Mouse (Mus musculus): ENCODE data around the gene Rybp. TPM values are rescaled to one million over a fixed set of nuclear protein-coding genes. Genes with fewer than 3 reads are reported as not detected.

Gene Rybp
- polyA plus RNA-seq, 1 experiment from 2014 or later = 5.8 TPM

GRCm38 (mm10) chr6:100314201-100314600, 26.9 kb upstream of the Rybp start:
- Histone ChIP-seq H3K9ac (replicated peaks) (no peak overlapping the region), H3K4me2 (ENCODE audit: low read depth, low read length) (no peak overlapping the region), H3K36me3 (replicated peaks; ENCODE audit: insufficient read depth, low read length) (no peaks in the 10 kb centered on the region), H3K4me1 (ENCODE audit: insufficient read depth) (0 out of 2 replicates have a peak, but pooled peaks cover 2% of the 10 kb centered on the region), H3K4me3 (ENCODE audit: low read depth, low read length) (no peak overlapping the region), H3K9me3 (ENCODE audit: low read length) (no peaks in the 10 kb centered on the region), H3K27ac (ENCODE audit: low read depth) (no peak overlapping the region), H3K27me3 (ENCODE audit: insufficient read depth, low read length) (no peaks in the 10 kb centered on the region)
- TF ChIP-seq CTCF (IDR thresholded peaks at IDR 0.05; ENCODE audit: low read depth) (no peak), EP300 (IDR thresholded peaks at IDR 0.05; ENCODE audit: low read depth) (no peak)
- 55% methylated on average over 8 of the region's 8 CpGs for WGBS (ENCODE audit: insufficient replicate concordance)
- DNase-seq (no peak), ATAC-seq (no peak)

- DNase-seq = no peak
- H3K27ac ChIP-seq (ENCODE audit: low read depth) = no peak overlapping the region
- WGBS (ENCODE audit: insufficient replicate concordance) = 58% methylated on average over 1 of the region's 1 CpGs
Observed at GRCm38 (mm10) chr6:100311167-100311566, 23.9 kb upstream of the Rybp start.

GRCm38 (mm10) chr6:100304831-100305230, 17.5 kb upstream of the Rybp start:
- no peak for ATAC-seq
- no peak overlapping the region for H3K4me3 ChIP-seq (ENCODE audit: low read depth, low read length)
- peaks cover 21% of the 10 kb centered on the region for H3K4me1 ChIP-seq (ENCODE audit: insufficient read depth)
- WGBS (ENCODE audit: insufficient replicate concordance) = 84% methylated on average over 10 of the region's 10 CpGs
- TF ChIP-seq EP300 (IDR thresholded peaks at IDR 0.05; ENCODE audit: low read depth) = no peak
- no peak for TF ChIP-seq CTCF (IDR thresholded peaks at IDR 0.05; ENCODE audit: low read depth)
- no peak for DNase-seq
- H3K9ac ChIP-seq (replicated peaks) = no peak overlapping the region
- no peaks in the 10 kb centered on the region for H3K27me3 ChIP-seq (ENCODE audit: insufficient read depth, low read length)
- H3K9me3 ChIP-seq (ENCODE audit: low read length) = no peaks in the 10 kb centered on the region
- H3K4me2 ChIP-seq (ENCODE audit: low read depth, low read length) = no peak overlapping the region
- H3K27ac ChIP-seq (ENCODE audit: low read depth) = no peak overlapping the region
- H3K36me3 ChIP-seq (replicated peaks; ENCODE audit: insufficient read depth, low read length) = no peaks in the 10 kb centered on the region

More at GRCm38 (mm10) chr6:100311167-100311566, 23.9 kb upstream of the Rybp start:
- H3K36me3 ChIP-seq (replicated peaks; ENCODE audit: insufficient read depth, low read length) = no peaks in the 10 kb centered on the region
- H3K4me1 ChIP-seq (ENCODE audit: insufficient read depth) = 0 out of 2 replicates have a peak, but pooled peaks cover 2% of the 10 kb centered on the region
- ATAC-seq = no peak
- TF ChIP-seq EP300 (IDR thresholded peaks at IDR 0.05; ENCODE audit: low read depth) (no peak), CTCF (IDR thresholded peaks at IDR 0.05; ENCODE audit: low read depth) (no peak)
- no peaks in the 10 kb centered on the region for H3K27me3 ChIP-seq (ENCODE audit: insufficient read depth, low read length)
- no peak overlapping the region for H3K4me3 ChIP-seq (ENCODE audit: low read depth, low read length)
- no peak overlapping the region for H3K9ac ChIP-seq (replicated peaks)
- H3K9me3 ChIP-seq (ENCODE audit: low read length) = no peaks in the 10 kb centered on the region
- no peak overlapping the region for H3K4me2 ChIP-seq (ENCODE audit: low read depth, low read length)

GRCm38 (mm10) chr6:100301410-100302108, 14.3 kb upstream of the Rybp start:
- peaks cover 21% of the 10 kb centered on the region for H3K4me1 ChIP-seq (ENCODE audit: insufficient read depth)
- peak; percentile 96 for ATAC-seq
- 40% methylated on average over 8 of the region's 8 CpGs for WGBS (ENCODE audit: insufficient replicate concordance)

GRCm38 (mm10) chr6:100300831-100301230, 13.5 kb upstream of the Rybp start:
- Histone ChIP-seq H3K27me3 (ENCODE audit: insufficient read depth, low read length) (no peaks in the 10 kb centered on the region), H3K4me3 (ENCODE audit: low read depth, low read length) (no peak overlapping the region), H3K4me2 (ENCODE audit: low read depth, low read length) (no peak overlapping the region), H3K9me3 (ENCODE audit: low read length) (no peaks in the 10 kb centered on the region), H3K27ac (ENCODE audit: low read depth) (0 out of 2 replicates have a peak overlapping the region, but pooled peaks have one; percentile 69), H3K36me3 (replicated peaks; ENCODE audit: insufficient read depth, low read length) (no peaks in the 10 kb centered on the region), H3K9ac (replicated peaks) (no peak overlapping the region), H3K4me1 (ENCODE audit: insufficient read depth) (peaks cover 21% of the 10 kb centered on the region)
- WGBS (ENCODE audit: insufficient replicate concordance) = 12% methylated on average over 3 of the region's 3 CpGs
- no peak for TF ChIP-seq CTCF (IDR thresholded peaks at IDR 0.05; ENCODE audit: low read depth)
- no peak for TF ChIP-seq EP300 (IDR thresholded peaks at IDR 0.05; ENCODE audit: low read depth)
- no peak for ATAC-seq
- DNase-seq = no peak

More at GRCm38 (mm10) chr6:100301410-100302108, 14.3 kb upstream of the Rybp start:
- Histone ChIP-seq H3K9ac (replicated peaks) (no peak overlapping the region), H3K27ac (ENCODE audit: low read depth) (peak overlapping the region; percentile 69), H3K9me3 (ENCODE audit: low read length) (no peaks in the 10 kb centered on the region), H3K4me2 (ENCODE audit: low read depth, low read length) (no peak overlapping the region), H3K4me3 (ENCODE audit: low read depth, low read length) (no peak overlapping the region), H3K36me3 (replicated peaks; ENCODE audit: insufficient read depth, low read length) (no peaks in the 10 kb centered on the region), H3K27me3 (ENCODE audit: insufficient read depth, low read length) (no peaks in the 10 kb centered on the region)
- TF ChIP-seq EP300 (IDR thresholded peaks at IDR 0.05; ENCODE audit: low read depth) = no peak
- TF ChIP-seq CTCF (IDR thresholded peaks at IDR 0.05; ENCODE audit: low read depth) = no peak
- DNase-seq = peak; percentile 49

- ATAC-seq (no peak), DNase-seq (peak; percentile 47)
- TF ChIP-seq CTCF (IDR thresholded peaks at IDR 0.05; ENCODE audit: low read depth) = no peak
- no peak for TF ChIP-seq EP300 (IDR thresholded peaks at IDR 0.05; ENCODE audit: low read depth)
- H3K36me3 ChIP-seq (replicated peaks; ENCODE audit: insufficient read depth, low read length) = no peaks in the 10 kb centered on the region
- no peaks in the 10 kb centered on the region for H3K9me3 ChIP-seq (ENCODE audit: low read length)
- no peaks in the 10 kb centered on the region for H3K27me3 ChIP-seq (ENCODE audit: insufficient read depth, low read length)
- H3K4me1 ChIP-seq (ENCODE audit: insufficient read depth) = peaks cover 21% of the 10 kb centered on the region
- H3K4me2 ChIP-seq (ENCODE audit: low read depth, low read length) = no peak overlapping the region
- no peak overlapping the region for H3K4me3 ChIP-seq (ENCODE audit: low read depth, low read length)
- 54% methylated on average over 4 of the region's 4 CpGs for WGBS (ENCODE audit: insufficient replicate concordance)
- H3K27ac ChIP-seq (ENCODE audit: low read depth) = no peak overlapping the region
- H3K9ac ChIP-seq (replicated peaks) = no peak overlapping the region
Observed at GRCm38 (mm10) chr6:100298945-100299344, 11.7 kb upstream of the Rybp start.

All from liver, postnatal 0 days (tissue).